Mouse (Mus musculus): ENCODE measurements around the gene Magi3.

Gene Magi3

GRCm38 (mm10) chr3:104032086-104032485 lies 188.1 kb downstream of the Magi3 start:
- DNase-seq (ENCODE audit: low read depth, low spot score): no peak

- no peak for DNase-seq (ENCODE audit: low read depth, low spot score)
Measured at GRCm38 (mm10) chr3:104026938-104027337, 193.2 kb downstream of the Magi3 start.

GRCm38 (mm10) chr3:104020101-104020500 lies 200.1 kb downstream of the Magi3 start:
- DNase-seq (ENCODE audit: low read depth, low spot score): no peak

GRCm38 (mm10) chr3:104019453-104019852 lies 200.7 kb downstream of the Magi3 start:
- DNase-seq (ENCODE audit: low read depth, low spot score): peak; percentile 12

- no peak for DNase-seq (ENCODE audit: low read depth, low spot score)
Measured at GRCm38 (mm10) chr3:104017931-104018330, 202.2 kb downstream of the Magi3 start.

- no peak for DNase-seq (ENCODE audit: low read depth, low spot score)
Measured at GRCm38 (mm10) chr3:104011972-104012371, 208.2 kb downstream of the Magi3 start.

- DNase-seq (ENCODE audit: low read depth, low spot score): no peak
Measured at GRCm38 (mm10) chr3:104009924-104010662, 210.1 kb downstream of the Magi3 start.

- no peak for DNase-seq (ENCODE audit: low read depth, low spot score)
Measured at GRCm38 (mm10) chr3:104007479-104007878, 212.7 kb downstream of the Magi3 start.

GRCm38 (mm10) chr3:104006896-104007466 lies 213.2 kb downstream of the Magi3 start:
- no peak for DNase-seq (ENCODE audit: low read depth, low spot score)

GRCm38 (mm10) chr3:103998724-103999123 lies 221.4 kb downstream of the Magi3 start:
- no peak for DNase-seq (ENCODE audit: low read depth, low spot score)

GRCm38 (mm10) chr3:103991271-103991670 lies 228.9 kb downstream of the Magi3 start:
- DNase-seq (ENCODE audit: low read depth, low spot score): no peak

- no peak for DNase-seq (ENCODE audit: low read depth, low spot score)
Measured at GRCm38 (mm10) chr3:103989352-103989751, 230.8 kb downstream of the Magi3 start.

GRCm38 (mm10) chr3:103987831-103988432 lies 232.2 kb downstream of the Magi3 start:
- no peak for DNase-seq (ENCODE audit: low read depth, low spot score)

- DNase-seq (ENCODE audit: low read depth, low spot score): no peak
Measured at GRCm38 (mm10) chr3:103985194-103985593, 235.0 kb downstream of the Magi3 start.

GRCm38 (mm10) chr3:103984556-103984955 lies 235.6 kb downstream of the Magi3 start:
- DNase-seq (ENCODE audit: low read depth, low spot score): no peak

- no peak for DNase-seq (ENCODE audit: low read depth, low spot score)
Measured at GRCm38 (mm10) chr3:103971157-103971556, 249.0 kb downstream of the Magi3 start.

GRCm38 (mm10) chr3:103968701-103969100 lies 251.5 kb downstream of the Magi3 start:
- DNase-seq (ENCODE audit: low read depth, low spot score): peak; percentile 30

GRCm38 (mm10) chr3:103967861-103968691 lies 252.1 kb downstream of the Magi3 start, which contains the start of gene Phtf1:
Gene Phtf1, plus strand, starts transcription at chr3:103968110.
- DNase-seq (ENCODE audit: low read depth, low spot score): peak; percentile 42

- no peak for DNase-seq (ENCODE audit: low read depth, low spot score)
Measured at GRCm38 (mm10) chr3:103967231-103967630, 252.9 kb downstream of the Magi3 start.

All from brain, embryonic 18.5 days (tissue).